Mouse (Mus musculus) limb, embryonic 14.5 days (tissue): ENCODE data around the gene Lhcgr. TPM values are rescaled to one million over a fixed set of nuclear protein-coding genes. Genes with fewer than 3 reads are reported as not detected.
"Not testable (repeated sequence)": the region's sequence is repeated elsewhere in the genome, so short reads cannot be mapped to it uniquely, and the experiment has no call there.

ENCODE experiments used
- ATAC-seq: fragments of 200-750 bp; cut with Nextera tagmentation; 2 replicates; pipeline ENCODE4 v1.8.0; 2017; ENCODE audit warnings: low read depth, moderate number of reproducible peaks, moderate TSS enrichment; ENCODE audit not compliant: low FRiP score
- DNase-seq: peaks from one replicate; pipeline ENCODE4 v3.0.0-alpha.2; 2015; ENCODE audit warnings: low spot score
- H3K27ac ChIP-seq: fragments of 300-500 bp; sonication (generic); replicated peaks from 2 replicates; pipeline ENCODE4 v1.5.1; 2014; ENCODE audit warnings: low read depth, mild to moderate bottlenecking, low read length, moderate library complexity, mixed read lengths
- H3K27me3 ChIP-seq: fragments of 300-500 bp; sonication (generic); 2 replicates; pipeline ENCODE4 v1.6.1; 2014; ENCODE audit warnings: low read length, mixed read lengths; ENCODE audit not compliant: control insufficient read depth, insufficient read depth
- H3K36me3 ChIP-seq: fragments of 300-500 bp; sonication (generic); 2 replicates; pipeline ENCODE4 v1.6.1; 2014; ENCODE audit warnings: mild to moderate bottlenecking, low read length, moderate library complexity, mixed read lengths; ENCODE audit not compliant: control insufficient read depth, insufficient read depth
- H3K4me1 ChIP-seq: fragments of 300-500 bp; sonication (generic); 2 replicates; pipeline ENCODE4 v1.6.1; 2014; ENCODE audit warnings: antibody characterized with exemption, low read length, mixed read lengths; ENCODE audit not compliant: control insufficient read depth, insufficient read depth
- H3K4me2 ChIP-seq: fragments of 300-500 bp; sonication (generic); replicated peaks from 2 replicates; pipeline ENCODE4 v1.6.1; 2014; ENCODE audit warnings: low read depth, mild to moderate bottlenecking, low read length, moderate library complexity; ENCODE audit not compliant: severe bottlenecking
- H3K4me3 ChIP-seq: fragments of 300-500 bp; sonication (generic); replicated peaks from 2 replicates; pipeline ENCODE4 v1.5.1; 2014; ENCODE audit warnings: low read length
- H3K9ac ChIP-seq: fragments of 300-500 bp; sonication (generic); 2 replicates; pipeline ENCODE4 v1.6.1; 2014; ENCODE audit warnings: mild to moderate bottlenecking, low read depth, low read length, moderate library complexity; ENCODE audit not compliant: severe bottlenecking
- H3K9me3 ChIP-seq: fragments of 300-500 bp; sonication (generic); 2 replicates; pipeline ENCODE4 v1.6.1; 2016; ENCODE audit warnings: low read length; ENCODE audit not compliant: control insufficient read depth
- POLR2A ChIP-seq: fragments of 200-500 bp; IDR thresholded peaks from 2 replicates; pipeline ENCODE4 v1.8.0; 2012; ENCODE audit warnings: inconsistent platforms, mild to moderate bottlenecking, moderate library complexity, borderline replicate concordance; ENCODE audit not compliant: insufficient read depth, insufficient read length; ENCODE audit errors: extremely low read depth
- WGBS: fragments of 180-500 bp; shearing (Covaris S2); extraction: QIAGEN DNeasy Blood & Tissue Kit; methylation state at CpG from one replicate; pipeline ENCODE4 v1.1.7; 2014; 5-methylcytosine and 5-hydroxymethylcytosine counted together
- polyA plus RNA-seq, 2 experiments: library from polyadenylated mRNA; depleted of rRNA in 1 of 2; stranded (reverse) in 1 of 2; unstranded in 1 of 2; fragments of >200 nt; fragmentation: Nextera tagmentation in 1 of 2; extraction: Ambion mirVana in 1 of 2; gene quantifications; 2 replicates each; pipeline versions ENCODE4 v1.2.1 to v1.2.3; 2012 to 2014

Lhcgr gene
- polyA plus RNA-seq (2012; rRNA removed) (0.23 and 0.49 TPM in 2 replicates), polyA plus RNA-seq (2014; fragmentation: Nextera tagmentation; extraction: Ambion mirVana) (0.19 TPM in 2 replicates)

- Histone ChIP-seq H3K36me3 (no peaks in the 10 kb centered on the region), H3K9ac (peak within 1 kb of the TSS; percentile 34; the same call in 1 of the 2 replicates), H3K4me1 (no peaks in the 10 kb centered on the region), H3K9me3 (no peaks in the 10 kb centered on the region), H3K4me2 (peak within 1 kb of the TSS; percentile 44), H3K27me3 (peaks cover 4% of the 10 kb centered on the region; the same call in 1 of the 2 replicates), H3K27ac (no peak within 1 kb of the TSS), H3K4me3 (peak within 1 kb of the TSS; percentile 7; the same call in 1 of the 2 replicates)
- TF ChIP-seq POLR2A = no peak
- ATAC-seq (peak; percentile 75), DNase-seq (no peak)
- 11% methylated on average over 17 of the region's 31 CpGs for WGBS
These were observed at the start of gene Lhcgr for GRCm38 (mm10) chr17:88791440-88792152. TSS of gene Lhcgr (minus strand) at chr17:88791990.

DNA sequence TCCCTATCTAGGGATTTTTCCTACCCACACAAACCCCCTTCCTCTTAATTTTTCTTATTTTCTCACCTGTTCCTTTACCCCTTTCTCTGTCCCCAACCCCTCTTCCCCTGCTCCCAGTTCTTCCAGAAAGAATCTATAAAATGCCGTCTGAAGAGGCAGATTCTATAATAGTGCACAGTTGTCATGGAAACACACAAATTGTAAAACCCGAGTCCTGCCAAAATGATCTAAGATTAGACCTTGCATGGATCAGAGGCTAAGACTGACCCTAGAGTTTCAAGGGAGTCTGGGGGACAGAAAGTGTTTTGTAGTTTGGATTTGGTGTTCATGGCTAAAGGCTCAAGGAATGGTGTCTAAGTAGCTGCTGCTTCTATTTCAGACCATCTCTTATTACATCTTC lies 25.8 kb upstream of the Lhcgr start:
- 21% methylated on average over 2 of the region's 2 CpGs for WGBS
- no peak for TF ChIP-seq POLR2A
- H3K4me3 ChIP-seq = no peak overlapping the region

DNA sequence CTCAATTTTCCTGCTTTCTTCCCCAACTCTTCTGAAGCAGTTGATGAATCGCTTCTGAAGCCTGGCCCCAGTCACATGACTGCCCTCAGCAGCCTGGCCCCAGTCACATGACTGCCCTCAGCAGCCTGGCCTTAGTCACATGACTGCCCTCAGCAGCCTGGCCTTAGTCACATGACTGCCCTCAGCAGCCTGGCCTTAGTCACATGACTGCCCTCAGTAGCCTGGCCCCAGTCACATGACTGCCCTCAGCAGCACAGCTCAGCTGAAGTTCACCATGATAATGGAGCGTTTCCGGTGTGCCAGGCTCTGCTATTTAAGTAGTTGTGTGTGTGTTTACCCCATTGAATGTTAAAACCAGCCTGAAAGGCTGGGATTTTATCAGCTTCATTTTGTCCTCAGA lies 21.2 kb upstream of the Lhcgr start:
- not testable (repeated sequence) for H3K36me3 ChIP-seq, H3K9me3 ChIP-seq, H3K9ac ChIP-seq, H3K4me2 ChIP-seq, H3K27me3 ChIP-seq, H3K27ac ChIP-seq, ATAC-seq, H3K4me1 ChIP-seq, H3K4me3 ChIP-seq, DNase-seq
- 84% methylated on average over 3 of the region's 3 CpGs for WGBS

More for the DNA sequence above, 25.8 kb upstream of the Lhcgr start:
- no peak overlapping the region for H3K27ac ChIP-seq
- H3K4me1 ChIP-seq = no peaks in the 10 kb centered on the region
- DNase-seq (peak; percentile 9), ATAC-seq (no peak)
- no peaks in the 10 kb centered on the region for H3K9me3 ChIP-seq
- H3K36me3 ChIP-seq = no peaks in the 10 kb centered on the region
- no peaks in the 10 kb centered on the region for H3K27me3 ChIP-seq
- no peak overlapping the region for H3K9ac ChIP-seq
- no peak overlapping the region for H3K4me2 ChIP-seq

DNA sequence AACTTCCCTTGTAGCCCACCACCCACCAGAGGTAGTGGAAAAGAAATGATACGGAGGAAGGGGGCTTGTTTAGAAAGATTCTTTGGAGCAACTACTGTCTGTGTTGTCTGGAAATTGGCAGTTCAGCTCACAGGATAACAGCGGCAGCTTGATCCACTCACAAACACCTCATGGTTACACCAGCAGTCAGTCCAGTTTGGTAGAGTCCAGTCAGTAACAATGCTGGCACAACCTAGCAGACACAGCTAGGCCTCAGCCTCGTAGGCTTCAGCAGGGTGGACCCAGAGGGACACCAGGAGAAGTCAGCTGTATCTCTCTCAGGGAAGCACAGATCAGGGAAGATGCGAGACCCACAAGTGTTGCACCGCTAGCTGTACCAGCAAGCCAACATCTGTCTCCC lies 19.0 kb upstream of the Lhcgr start:
- H3K27me3 ChIP-seq = no peaks in the 10 kb centered on the region
- no peak overlapping the region for H3K4me3 ChIP-seq
- no peak overlapping the region for H3K4me2 ChIP-seq
- H3K9ac ChIP-seq = no peak overlapping the region
- TF ChIP-seq POLR2A = no peak
- no peaks in the 10 kb centered on the region for H3K36me3 ChIP-seq
- DNase-seq (no peak), ATAC-seq (no peak)
- no peaks in the 10 kb centered on the region for H3K9me3 ChIP-seq
- no peak overlapping the region for H3K27ac ChIP-seq
- whole genome bisulfite sequencing = 91% methylated on average over 5 of the region's 5 CpGs
- H3K4me1 ChIP-seq = no peaks in the 10 kb centered on the region

DNA sequence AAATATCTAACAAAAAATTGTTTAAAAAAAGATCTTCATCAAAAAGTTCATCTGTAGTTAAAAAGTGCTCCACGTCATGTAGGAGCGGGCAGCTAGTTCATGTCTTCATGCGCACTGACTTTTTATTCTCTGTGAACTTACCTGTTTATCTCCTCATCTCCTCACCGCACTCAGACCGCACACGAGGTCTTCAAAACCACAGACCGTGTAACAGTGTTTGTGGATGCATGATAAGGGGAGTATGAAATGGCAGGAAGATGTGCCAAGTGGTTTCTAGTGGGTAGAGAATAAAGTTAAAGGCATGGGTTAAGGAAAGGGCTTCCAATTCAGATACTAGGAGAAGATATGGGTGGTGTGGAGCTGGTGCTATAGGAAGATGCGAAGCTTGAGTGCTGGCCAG lies 14.6 kb upstream of the Lhcgr start:
- Histone ChIP-seq H3K9me3 (no peaks in the 10 kb centered on the region), H3K4me3 (no peak overlapping the region), H3K4me1 (no peaks in the 10 kb centered on the region), H3K27me3 (no peaks in the 10 kb centered on the region), H3K9ac (no peak overlapping the region), H3K36me3 (no peaks in the 10 kb centered on the region), H3K4me2 (no peak overlapping the region), H3K27ac (no peak overlapping the region)
- ATAC-seq (no peak), DNase-seq (no peak)
- WGBS = 92% methylated on average over 8 of the region's 8 CpGs
- TF ChIP-seq POLR2A = no peak

DNA sequence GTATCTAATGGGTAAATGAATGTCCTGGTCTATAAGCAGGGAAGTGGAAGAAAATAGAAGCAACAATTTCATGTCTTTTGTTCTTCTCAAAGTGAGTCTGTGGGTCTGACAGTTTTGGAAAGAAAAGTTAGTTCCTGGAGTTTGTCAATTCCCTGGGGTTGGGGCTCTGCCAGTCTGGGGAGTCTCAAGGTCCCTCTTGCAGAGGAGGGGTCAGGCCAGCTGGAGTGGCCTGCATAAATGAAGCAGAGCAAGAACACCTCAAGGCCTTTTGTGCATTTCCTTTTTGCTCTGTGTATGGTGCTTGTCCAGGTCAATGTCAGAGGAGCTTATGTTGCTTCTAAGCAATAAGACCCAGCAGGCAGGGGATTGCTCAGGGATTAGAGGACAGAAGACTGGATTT lies 11.7 kb upstream of the Lhcgr start:
- DNase-seq (no peak), ATAC-seq (no peak)
- no peaks in the 10 kb centered on the region for H3K4me1 ChIP-seq
- H3K36me3 ChIP-seq = no peaks in the 10 kb centered on the region
- H3K9ac ChIP-seq = no peak overlapping the region
- no peak overlapping the region for H3K4me2 ChIP-seq
- H3K4me3 ChIP-seq = no peak overlapping the region
- no peak overlapping the region for H3K27ac ChIP-seq
- H3K27me3 ChIP-seq = no peaks in the 10 kb centered on the region
- TF ChIP-seq POLR2A = no peak
- H3K9me3 ChIP-seq = no peaks in the 10 kb centered on the region
